Mouse (Mus musculus) CD8-positive naive resting alpha-beta T cell, adult 2 months (primary cell): ENCODE measurements around the gene Sf3b1.
"Not testable (repeated sequence)": the region's sequence is repeated elsewhere in the genome, so short reads cannot be mapped to it uniquely, and the experiment has no call there.

Experiments
- DNase-seq, 2 experiments: peaks; one replicate each; pipeline ENCODE4 v3.0.0; 2022; ENCODE audit warnings: low read depth in 2 of 2, low spot score in 2 of 2

The Sf3b1 gene

GRCm38 (mm10) chr1:55027253-55027801 is at the start of gene Sf3b1:
Gene Sf3b1 (minus strand): TSS chr1:55027481.
- peak; percentile 90 to 91 for DNase-seq

GRCm38 (mm10) chr1:55076395-55076743 is 49.1 kb upstream of the Sf3b1 start:
- no peak for DNase-seq

- no peak for DNase-seq
Measured at GRCm38 (mm10) chr1:55075652-55076394, 48.5 kb upstream of the Sf3b1 start.

- DNase-seq: no peak
Measured at GRCm38 (mm10) chr1:55074757-55075156, 47.5 kb upstream of the Sf3b1 start.

GRCm38 (mm10) chr1:55072328-55072727 is 45.0 kb upstream of the Sf3b1 start:
- not testable (repeated sequence) for DNase-seq

- DNase-seq: no peak
Measured at GRCm38 (mm10) chr1:55061772-55062171, 34.5 kb upstream of the Sf3b1 start.

- DNase-seq: no peak
Measured at GRCm38 (mm10) chr1:55061099-55061498, 33.8 kb upstream of the Sf3b1 start.

- not testable (repeated sequence) for DNase-seq
Measured at GRCm38 (mm10) chr1:55058383-55058782, 31.1 kb upstream of the Sf3b1 start.

GRCm38 (mm10) chr1:55055322-55056115 is 28.2 kb upstream of the Sf3b1 start:
- DNase-seq: no peak

GRCm38 (mm10) chr1:55053596-55053995 is 26.3 kb upstream of the Sf3b1 start:
- DNase-seq: no peak

- DNase-seq: peak in 1 of 2 experiments; percentile 43
Measured at GRCm38 (mm10) chr1:55053005-55053404, 25.7 kb upstream of the Sf3b1 start.

- peak; percentile 99 to 100 for DNase-seq
Measured at GRCm38 (mm10) chr1:55052355-55052953, 25.2 kb upstream of the Sf3b1 start, which contains the start of gene Coq10b. Gene Coq10b (plus strand): TSS chr1:55052770.

GRCm38 (mm10) chr1:55051671-55052070 is 24.4 kb upstream of the Sf3b1 start:
- no peak for DNase-seq

GRCm38 (mm10) chr1:55048841-55049587 is 21.7 kb upstream of the Sf3b1 start:
- DNase-seq: no peak

GRCm38 (mm10) chr1:55043164-55043563 is 15.9 kb upstream of the Sf3b1 start:
- no peak for DNase-seq

- peak in 1 of 2 experiments; percentile 56 for DNase-seq
Measured at GRCm38 (mm10) chr1:55042246-55042645, 15.0 kb upstream of the Sf3b1 start.

GRCm38 (mm10) chr1:55041691-55042090 is 14.4 kb upstream of the Sf3b1 start:
- no peak for DNase-seq

- no peak for DNase-seq
Measured at GRCm38 (mm10) chr1:55039944-55040343, 12.7 kb upstream of the Sf3b1 start.

GRCm38 (mm10) chr1:55031026-55031779 is 3.9 kb upstream of the Sf3b1 start:
- DNase-seq: no peak

- DNase-seq: no peak
Measured at GRCm38 (mm10) chr1:55029446-55029845, 2.2 kb upstream of the Sf3b1 start.
